Mouse (Mus musculus) erythroblast, embryonic 14.5 days (primary cell): Measurements from ENCODE around the gene A930009A15Rik.

ENCODE experiments used
- GATA1 ChIP-seq: IDR thresholded peaks from 2 replicates; pipeline ENCODE4 v1.6.1; 2012; ENCODE audit warnings: low read length, inconsistent platforms, mixed read lengths
- TAL1 ChIP-seq: IDR thresholded peaks from 3 replicates; pipeline ENCODE4 v1.6.1; 2012; ENCODE audit warnings: low read length, inconsistent platforms, mixed read lengths

- TF ChIP-seq GATA1: no peak
- no peak for TF ChIP-seq TAL1
These were observed 5.8 kb upstream of the A930009A15Rik start for GRCm38 (mm10) chr10:115563961-115564360.
